Mouse (Mus musculus): ENCODE results near the gene C2. TPM values are rescaled to one million over a fixed set of nuclear protein-coding genes. Genes with fewer than 3 reads are reported as not detected.

The C2 gene
- total and polyA plus RNA-seq, 2 experiments: 82.1 to 101 TPM

DNA sequence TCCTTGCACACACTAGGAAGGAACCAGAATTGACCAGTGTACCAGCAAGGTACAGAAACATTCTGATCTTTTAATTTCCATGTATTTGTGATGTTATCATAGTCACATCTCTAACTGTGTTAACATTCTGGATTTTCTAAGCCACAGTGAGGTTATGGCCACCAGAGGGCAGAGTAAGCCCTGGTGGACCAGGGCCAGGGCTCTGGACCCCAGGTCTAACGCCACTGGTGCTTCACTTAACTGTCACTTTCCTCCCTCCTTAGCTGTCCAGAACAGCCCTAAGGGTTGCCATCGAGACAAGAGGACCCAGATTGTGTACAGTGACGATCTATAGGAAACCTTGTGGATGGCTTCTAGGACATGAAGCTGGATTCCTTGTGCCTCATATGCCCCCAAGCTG, 42.2 kb downstream of the C2 start:
- no peak for TF ChIP-seq POLR2A (IDR thresholded peaks at IDR 0.05; ENCODE audit: extremely low read depth, insufficient read depth, low read length)
- TF ChIP-seq CTCF (IDR thresholded peaks at IDR 0.05; ENCODE audit: low read depth, low read length): peak; percentile 87
- H3K4me1 ChIP-seq (ENCODE audit: control insufficient read depth, insufficient read depth, low read length): peaks cover 53% of the 10 kb centered on the region
- WGBS: 18% methylated on average over 3 of the region's 3 CpGs

DNA sequence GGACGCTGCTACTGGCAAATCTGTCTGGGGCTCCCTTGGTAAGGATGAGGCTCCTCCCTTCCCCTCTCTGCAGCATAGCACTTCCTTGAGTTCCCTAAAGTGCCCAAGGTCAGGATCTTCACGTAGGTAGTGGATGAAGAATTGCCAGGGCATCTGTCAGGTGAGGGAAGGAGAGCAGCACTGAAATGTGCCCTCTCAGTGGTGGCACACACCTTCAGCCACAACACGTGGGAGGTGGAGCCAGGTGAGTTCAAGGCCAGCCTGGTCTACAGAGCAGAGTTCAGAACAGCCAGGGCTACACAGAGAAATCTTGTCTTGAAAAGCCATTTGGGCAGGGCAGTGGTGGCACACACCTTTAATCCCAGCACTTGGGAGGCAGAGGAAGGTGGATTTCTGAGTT, 43.3 kb downstream of the C2 start:
- 23% methylated on average over 3 of the region's 3 CpGs for WGBS
- peak overlapping the region; percentile 9 for H3K27ac ChIP-seq (replicated peaks; ENCODE audit: insufficient read depth, low read depth, low read length)
- peak; percentile 79 for DNase-seq (ENCODE audit: extremely low read depth, low read depth, low spot score)
- H3K27me3 ChIP-seq (ENCODE audit: control insufficient read depth, insufficient read depth, low read length): no peaks in the 10 kb centered on the region
- peaks cover 46% of the 10 kb centered on the region for H3K36me3 ChIP-seq (ENCODE audit: control insufficient read depth, insufficient read depth, low read length)
- H3K79me2 ChIP-seq (ENCODE audit: control insufficient read depth, insufficient read depth, low read length): no peaks in the 10 kb centered on the region
- H3K9ac ChIP-seq (ENCODE audit: low read depth, low read length): no peak overlapping the region
- no peak overlapping the region for H3K4me3 ChIP-seq (ENCODE audit: insufficient read depth, low read depth, low read length)
- no peak for TF ChIP-seq CTCF (IDR thresholded peaks at IDR 0.05; ENCODE audit: low read depth, low read length)
- TF ChIP-seq POLR2A (IDR thresholded peaks at IDR 0.05; ENCODE audit: extremely low read depth, insufficient read depth, low read length): 0 out of 2 replicates have a peak, but pooled peaks have one; percentile 33
- peaks cover 48% of the 10 kb centered on the region for H3K4me1 ChIP-seq (ENCODE audit: control insufficient read depth, insufficient read depth, low read length)

More for the DNA sequence above, 42.2 kb downstream of the C2 start:
- no peak overlapping the region for H3K4me3 ChIP-seq (ENCODE audit: insufficient read depth, low read depth, low read length)
- peak overlapping the region; percentile 24; the same call in 1 of the 2 replicates for H3K27ac ChIP-seq (replicated peaks; ENCODE audit: insufficient read depth, low read depth, low read length)
- peaks cover 53% of the 10 kb centered on the region for H3K36me3 ChIP-seq (ENCODE audit: control insufficient read depth, insufficient read depth, low read length)
- DNase-seq (ENCODE audit: extremely low read depth, low read depth, low spot score): peak; percentile 25
- H3K79me2 ChIP-seq (ENCODE audit: control insufficient read depth, insufficient read depth, low read length): no peaks in the 10 kb centered on the region
- H3K27me3 ChIP-seq (ENCODE audit: control insufficient read depth, insufficient read depth, low read length): no peaks in the 10 kb centered on the region
- peak overlapping the region; percentile 9; the same call in 1 of the 2 replicates for H3K9ac ChIP-seq (ENCODE audit: low read depth, low read length)

DNA sequence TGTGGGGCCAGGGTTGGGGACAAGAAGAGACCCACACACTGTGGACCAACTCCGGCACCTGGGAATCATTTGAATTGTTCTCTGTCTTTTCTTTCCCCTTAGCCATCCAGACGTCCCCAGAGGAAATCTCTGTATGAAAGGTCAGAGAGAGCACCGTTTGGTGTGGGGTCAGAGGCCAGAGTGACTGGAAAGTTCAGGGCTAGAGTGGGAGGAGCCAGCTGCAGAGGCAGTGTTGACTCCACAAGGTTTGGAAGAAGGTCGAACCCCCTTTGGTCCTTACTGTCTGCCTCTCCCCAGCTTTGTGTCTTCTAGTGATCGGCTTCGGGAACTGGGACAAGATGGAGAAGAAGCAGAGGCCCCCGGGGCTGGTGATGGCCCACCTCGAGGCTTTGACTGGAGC, 44.6 kb downstream of the C2 start:
- no peak overlapping the region for H3K9ac ChIP-seq (ENCODE audit: low read depth, low read length)
- peak overlapping the region; percentile 60 for H3K27ac ChIP-seq (replicated peaks; ENCODE audit: insufficient read depth, low read depth, low read length)
- no peaks in the 10 kb centered on the region for H3K27me3 ChIP-seq (ENCODE audit: control insufficient read depth, insufficient read depth, low read length)
- H3K79me2 ChIP-seq (ENCODE audit: control insufficient read depth, insufficient read depth, low read length): no peaks in the 10 kb centered on the region; the same call in 1 of the 2 replicates
- WGBS: 32% methylated on average over 8 of the region's 8 CpGs
- DNase-seq (ENCODE audit: extremely low read depth, low read depth, low spot score): peak; percentile 85
- TF ChIP-seq CTCF (IDR thresholded peaks at IDR 0.05; ENCODE audit: low read depth, low read length) (no peak), POLR2A (IDR thresholded peaks at IDR 0.05; ENCODE audit: extremely low read depth, insufficient read depth, low read length) (no peak)
- H3K36me3 ChIP-seq (ENCODE audit: control insufficient read depth, insufficient read depth, low read length): peaks cover 34% of the 10 kb centered on the region
- H3K4me1 ChIP-seq (ENCODE audit: control insufficient read depth, insufficient read depth, low read length): peaks cover 43% of the 10 kb centered on the region
- H3K4me3 ChIP-seq (ENCODE audit: insufficient read depth, low read depth, low read length): no peak overlapping the region

DNA sequence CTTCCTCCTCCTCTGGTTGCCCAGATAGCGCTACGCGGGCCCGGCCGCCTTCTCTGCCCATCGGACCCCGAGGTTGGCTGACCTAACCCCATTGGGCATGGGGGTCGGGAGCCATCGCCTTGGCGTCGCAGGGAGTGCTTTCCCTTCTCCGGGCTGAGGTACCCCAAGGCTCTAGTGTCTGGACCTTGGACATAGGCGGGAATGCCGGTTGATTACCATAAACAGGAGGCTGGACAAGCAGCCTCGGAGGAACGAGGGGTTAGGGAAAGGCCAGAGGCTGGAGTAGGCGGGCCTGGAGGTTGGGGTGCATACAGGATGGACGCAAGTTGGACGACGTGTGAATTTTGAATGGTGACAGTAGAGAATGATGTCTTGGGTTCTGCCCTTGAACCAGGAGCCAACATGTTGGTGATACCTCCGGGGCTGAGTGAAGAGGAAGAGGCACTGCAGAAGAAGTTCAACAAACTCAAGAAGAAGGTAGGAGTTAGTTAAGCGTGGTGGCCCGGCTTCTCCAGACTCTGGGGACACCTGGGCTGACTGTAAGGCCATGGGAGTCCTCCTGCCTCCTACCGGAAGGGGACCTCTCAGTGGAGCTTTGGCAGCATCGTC, 47.4 kb downstream of the C2 start:
- WGBS: 1% methylated on average over 25 of the region's 25 CpGs
- peak; percentile 53 for DNase-seq (ENCODE audit: extremely low read depth, low read depth, low spot score)
- peak overlapping the region; percentile 84 for H3K9ac ChIP-seq (ENCODE audit: low read depth, low read length)
- H3K27me3 ChIP-seq (ENCODE audit: control insufficient read depth, insufficient read depth, low read length): no peaks in the 10 kb centered on the region
- TF ChIP-seq POLR2A (IDR thresholded peaks at IDR 0.05; ENCODE audit: extremely low read depth, insufficient read depth, low read length) (no peak), CTCF (IDR thresholded peaks at IDR 0.05; ENCODE audit: low read depth, low read length) (no peak)
- H3K4me3 ChIP-seq (ENCODE audit: insufficient read depth, low read depth, low read length): peak overlapping the region; percentile 83
- peaks cover 27% of the 10 kb centered on the region; the same call in 1 of the 2 replicates for H3K4me1 ChIP-seq (ENCODE audit: control insufficient read depth, insufficient read depth, low read length)
- H3K79me2 ChIP-seq (ENCODE audit: control insufficient read depth, insufficient read depth, low read length): no peaks in the 10 kb centered on the region; the same call in 1 of the 2 replicates
- peaks cover 15% of the 10 kb centered on the region for H3K36me3 ChIP-seq (ENCODE audit: control insufficient read depth, insufficient read depth, low read length)
- peak overlapping the region; percentile 77 for H3K27ac ChIP-seq (replicated peaks; ENCODE audit: insufficient read depth, low read depth, low read length)

DNA sequence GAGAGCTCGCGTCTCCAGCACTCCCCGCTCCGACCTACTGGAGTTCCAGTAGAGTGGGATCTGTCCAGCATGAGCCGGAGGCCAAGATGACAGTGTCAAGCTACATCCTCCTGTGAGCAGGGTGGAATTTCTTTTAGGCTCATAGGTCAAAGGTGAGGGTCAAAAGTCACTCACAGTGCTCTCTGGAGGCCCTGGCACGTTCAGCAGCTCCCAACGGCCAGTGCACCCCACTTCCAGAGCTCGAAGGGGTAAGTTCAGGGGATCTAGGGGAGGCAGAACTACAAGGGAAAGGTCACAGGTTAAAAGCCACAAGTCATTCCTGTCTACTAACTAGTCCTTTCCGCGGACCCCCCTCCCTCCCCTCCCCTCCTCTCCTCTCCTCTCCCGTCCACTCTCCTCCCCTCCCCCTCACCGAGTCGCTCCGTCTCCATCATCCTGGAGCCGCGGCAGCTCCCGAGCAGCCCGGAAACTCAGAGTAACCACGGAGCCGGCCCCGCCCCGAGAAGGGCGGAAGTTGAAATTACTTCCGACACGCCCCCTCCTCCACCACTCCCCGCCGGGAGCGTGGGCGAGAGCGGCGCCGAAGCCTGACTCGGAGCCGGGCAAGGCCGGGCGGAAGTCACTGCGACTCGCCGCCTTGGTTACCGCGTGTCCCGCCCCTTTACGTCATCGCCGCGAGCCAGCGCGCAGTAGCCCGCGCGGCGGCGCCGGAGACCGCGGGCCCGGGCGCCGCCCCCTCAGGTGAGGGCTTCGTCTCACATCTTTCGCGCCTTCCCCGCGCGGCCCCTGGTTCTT, 48.1 kb downstream of the C2 start, which contains the start of the genes Skiv2l and Nelfe:
Gene Skiv2l (minus strand): TSS at position 489 of the 795 bp plus-strand sequence.
Gene Nelfe (plus strand): TSS at position 670 of the 795 bp plus-strand sequence.
- peaks cover 10% of the 10 kb centered on the region for H3K36me3 ChIP-seq (ENCODE audit: control insufficient read depth, insufficient read depth, low read length)
- under 1% methylated on average over 65 of the region's 65 CpGs for WGBS
- TF ChIP-seq POLR2A (IDR thresholded peaks at IDR 0.05; ENCODE audit: extremely low read depth, insufficient read depth, low read length) (0 out of 2 replicates have a peak, but pooled peaks have one; percentile 33), CTCF (IDR thresholded peaks at IDR 0.05; ENCODE audit: low read depth, low read length) (0 out of 2 replicates have a peak, but pooled peaks have one; percentile 8)
- H3K9ac ChIP-seq (ENCODE audit: low read depth, low read length): peak within 1 kb of the TSS; percentile 84
- peak within 1 kb of the TSS; percentile 83 for H3K4me3 ChIP-seq (ENCODE audit: insufficient read depth, low read depth, low read length)
- H3K27me3 ChIP-seq (ENCODE audit: control insufficient read depth, insufficient read depth, low read length): no peaks in the 10 kb centered on the region
- no peaks in the 10 kb centered on the region; the same call in 1 of the 2 replicates for H3K79me2 ChIP-seq (ENCODE audit: control insufficient read depth, insufficient read depth, low read length)
- H3K4me1 ChIP-seq (ENCODE audit: control insufficient read depth, insufficient read depth, low read length): peaks cover 27% of the 10 kb centered on the region; the same call in 1 of the 2 replicates
- H3K27ac ChIP-seq (replicated peaks; ENCODE audit: insufficient read depth, low read depth, low read length): peak within 1 kb of the TSS; percentile 77
- peak; percentile 82 for DNase-seq (ENCODE audit: extremely low read depth, low read depth, low spot score)

All from liver, adult 2 months (tissue).